Mouse (Mus musculus) gastrocnemius, postnatal 4 days (tissue): ENCODE measurements around the gene Ttc28. TPM values are rescaled to one million over a fixed set of nuclear protein-coding genes. Genes with fewer than 3 reads are reported as not detected.

ENCODE experiments used
- DNase-seq, 2 experiments: peaks; one replicate each; pipeline ENCODE4 v3.0.0; 2021 to 2022; ENCODE audit warnings: low spot score in 2 of 2, mixed read lengths in 2 of 2
- total RNA-seq, 2 experiments: library from RNA; stranded (reverse); gene quantifications; 2 replicates each; pipeline ENCODE4 v1.2.3; 2021

The Ttc28 gene
- total RNA-seq, 2 experiments from 2014 or later: 27.1 to 33.1 TPM

- DNase-seq: no peak
These were observed 280.2 kb downstream of the Ttc28 start for GRCm38 (mm10) chr5:111159628-111160321.

DNA sequence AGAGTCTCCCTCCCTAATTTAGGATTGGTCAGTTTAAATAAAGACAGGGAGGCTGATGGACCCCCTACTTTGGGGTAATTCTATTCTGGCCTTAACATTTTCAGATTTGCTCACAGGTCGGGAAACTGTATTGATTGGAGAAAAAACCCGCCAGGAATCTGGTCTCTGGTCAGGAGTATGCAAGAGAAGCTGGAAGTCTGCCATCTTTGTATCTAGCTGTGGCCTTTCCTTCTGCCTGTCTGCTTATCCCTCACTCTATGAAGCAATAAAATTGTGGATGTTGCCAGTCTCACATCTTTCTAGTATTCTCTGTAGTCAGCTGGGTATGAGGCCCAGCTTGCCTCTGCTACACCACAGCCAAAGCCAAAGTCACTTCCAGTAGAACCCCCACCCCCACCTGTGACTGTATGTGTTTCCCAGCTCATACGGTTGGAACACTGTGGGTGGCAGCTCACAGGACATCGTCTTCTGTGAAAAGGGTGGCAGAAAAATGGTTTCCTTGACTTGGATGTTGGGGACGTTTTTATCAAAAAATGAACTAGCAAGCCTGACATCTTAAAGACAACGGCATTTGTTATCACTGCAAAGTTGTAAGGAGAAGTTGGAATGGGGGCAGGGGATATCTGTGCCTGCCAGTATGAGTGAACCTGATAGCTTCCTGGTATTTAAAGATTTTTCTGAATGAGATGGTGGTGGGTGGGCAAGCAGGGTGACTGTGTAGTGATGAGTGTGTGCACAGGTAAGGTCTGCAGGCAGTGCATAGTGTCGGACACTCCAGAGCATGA is 281.7 kb downstream of the Ttc28 start:
- no peak for DNase-seq

DNA sequence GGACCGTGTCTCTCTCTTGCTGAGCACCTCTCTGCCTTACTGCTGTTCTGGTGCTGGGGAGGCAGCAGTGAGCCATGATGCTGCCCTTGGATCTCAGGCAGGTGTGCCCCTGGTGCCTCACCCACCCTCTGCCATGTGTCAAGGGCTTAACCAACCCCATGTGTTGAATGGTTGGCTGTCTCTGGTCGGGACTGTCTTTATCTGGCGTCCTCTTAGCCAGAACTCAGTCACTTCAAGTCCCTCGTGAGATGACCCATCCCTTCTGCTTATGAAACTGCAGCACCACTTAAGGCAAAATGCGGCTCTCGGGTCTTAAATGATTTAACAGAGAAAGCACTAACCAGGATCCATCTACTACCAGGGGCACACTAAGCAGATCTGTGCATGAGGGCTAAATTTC is 283.3 kb downstream of the Ttc28 start:
- no peak for DNase-seq

DNA sequence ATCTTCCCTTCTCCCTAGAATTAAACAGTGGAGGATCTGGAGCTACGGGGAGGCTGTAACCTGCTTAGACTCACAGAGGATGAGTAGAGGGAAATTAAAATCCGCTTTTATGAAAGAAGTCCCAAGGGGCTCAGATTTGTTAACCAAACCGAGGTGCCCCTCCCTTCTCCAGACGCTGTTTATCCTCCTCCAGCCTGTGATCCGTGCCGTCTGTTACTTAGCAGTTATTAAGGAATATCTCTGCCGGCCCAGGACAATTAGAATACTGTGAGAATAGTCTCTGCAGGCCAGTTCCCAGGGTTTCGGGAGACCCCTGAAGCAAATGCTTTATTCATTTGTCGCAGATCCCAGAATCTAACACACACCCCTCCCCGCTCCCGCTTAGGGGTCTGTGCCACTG is 283.8 kb downstream of the Ttc28 start:
- DNase-seq: no peak

DNA sequence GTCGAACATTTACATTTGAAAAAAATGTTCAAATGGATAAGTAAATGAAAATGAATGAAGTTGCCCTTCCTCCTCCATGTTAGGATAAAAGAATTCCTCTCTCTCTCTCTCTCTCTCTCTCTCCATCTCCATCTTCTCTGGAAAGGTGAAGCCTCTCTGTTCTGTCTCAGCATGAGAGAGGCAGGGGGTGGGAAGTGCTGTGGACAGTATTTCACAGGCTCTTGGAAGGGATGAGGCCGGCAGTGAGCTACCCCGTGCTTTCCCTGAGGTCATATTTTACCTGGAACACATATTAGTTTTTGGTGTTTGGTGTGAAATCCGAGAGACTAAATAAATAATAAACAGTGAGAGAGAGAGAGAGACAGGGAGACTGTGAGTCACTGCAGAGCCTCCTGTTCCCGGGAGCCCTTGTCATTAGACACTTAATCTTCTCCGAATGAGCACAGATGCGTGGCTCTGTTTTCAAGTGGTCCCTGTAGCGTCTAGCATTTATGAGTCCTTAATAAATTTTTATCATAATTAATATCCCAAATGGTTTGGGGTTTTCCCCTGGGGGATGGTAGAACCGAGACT is 284.8 kb downstream of the Ttc28 start:
- DNase-seq: no peak

DNA sequence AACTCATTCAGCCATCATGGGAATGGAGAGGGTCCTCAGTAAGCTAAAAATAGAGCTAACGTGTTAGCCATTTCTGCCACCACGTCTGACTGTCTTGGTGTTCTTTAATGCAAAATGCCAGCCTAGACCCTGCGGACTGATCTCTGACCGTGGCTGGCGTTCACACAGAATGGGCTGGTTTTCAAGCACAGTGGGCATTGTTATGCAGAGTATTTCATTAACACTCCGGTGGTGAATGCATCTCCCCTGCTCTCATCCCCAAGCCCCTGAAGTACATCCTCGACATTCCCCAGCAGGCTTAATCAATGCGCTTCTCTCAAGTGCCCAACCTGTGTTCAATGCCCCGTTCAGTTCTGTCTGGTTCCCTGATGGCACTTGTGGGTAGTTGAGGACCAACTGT is 290.8 kb downstream of the Ttc28 start:
- DNase-seq: no peak

- DNase-seq: no peak
These were observed 295.8 kb downstream of the Ttc28 start for GRCm38 (mm10) chr5:111175410-111175809.

- no peak for DNase-seq
These were observed 296.2 kb downstream of the Ttc28 start for GRCm38 (mm10) chr5:111175842-111176241.

- DNase-seq: no peak
These were observed 296.8 kb downstream of the Ttc28 start for GRCm38 (mm10) chr5:111176441-111176840.

- DNase-seq: peak in 1 of 2 experiments; percentile 41
These were observed 298.9 kb downstream of the Ttc28 start for GRCm38 (mm10) chr5:111178324-111179076.

DNA sequence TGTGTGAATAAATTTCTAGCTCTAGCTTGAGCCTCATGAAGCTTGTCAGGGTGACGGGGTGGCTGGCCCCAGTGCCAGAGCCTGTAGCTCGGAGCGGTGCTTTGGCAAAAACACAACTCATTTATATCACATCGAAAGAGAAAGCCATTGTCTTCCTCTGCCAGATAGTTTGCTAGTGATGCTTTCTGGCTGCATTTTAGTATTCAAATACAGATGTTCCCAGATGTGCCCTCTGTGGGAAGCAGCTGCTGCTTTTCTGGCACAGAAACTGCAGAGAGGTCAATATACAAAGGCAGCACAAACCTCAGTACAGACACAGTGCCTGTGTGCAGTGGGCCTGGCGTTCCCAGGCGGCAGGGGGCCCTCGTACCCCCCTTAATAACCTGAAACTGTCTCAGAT is 300.0 kb downstream of the Ttc28 start:
- DNase-seq: no peak

GRCm38 (mm10) chr5:111180091-111181053 is 300.8 kb downstream of the Ttc28 start:
- no peak for DNase-seq

DNA sequence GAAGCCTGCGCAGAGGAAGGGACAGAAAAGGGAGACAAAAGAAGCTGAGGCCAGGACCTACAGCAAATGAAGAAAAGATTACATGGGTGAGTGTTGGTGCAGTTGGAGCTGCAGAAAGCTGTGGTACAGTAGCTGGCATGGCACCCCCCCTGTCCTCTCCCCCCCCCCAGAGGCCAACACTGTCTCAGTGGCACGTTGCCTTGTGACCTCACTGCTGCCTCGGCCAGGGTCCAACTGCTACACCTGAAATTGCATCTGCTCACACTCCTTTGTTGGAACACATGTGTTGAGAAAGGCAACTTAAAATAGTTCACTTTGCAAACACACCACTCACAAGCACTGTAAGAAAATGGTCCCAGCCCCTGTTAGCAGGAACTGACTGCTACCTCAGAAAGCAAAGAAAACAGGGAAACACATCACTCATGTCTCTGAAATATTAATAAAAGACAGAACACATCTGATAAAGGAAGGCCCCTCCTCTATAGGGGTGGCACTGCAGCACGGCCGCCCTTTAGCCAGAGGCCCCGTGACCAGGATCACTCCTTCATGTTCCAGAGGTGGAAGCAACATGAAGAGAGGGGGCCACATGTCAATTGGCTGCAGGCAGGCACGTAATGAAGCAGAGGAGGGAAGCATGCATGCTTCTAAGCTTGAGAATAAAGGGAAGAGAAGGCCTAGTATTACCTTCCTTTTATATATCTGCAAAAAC is 301.8 kb downstream of the Ttc28 start:
- no peak for DNase-seq

GRCm38 (mm10) chr5:111186600-111186999 is 307.0 kb downstream of the Ttc28 start:
- no peak for DNase-seq

DNA sequence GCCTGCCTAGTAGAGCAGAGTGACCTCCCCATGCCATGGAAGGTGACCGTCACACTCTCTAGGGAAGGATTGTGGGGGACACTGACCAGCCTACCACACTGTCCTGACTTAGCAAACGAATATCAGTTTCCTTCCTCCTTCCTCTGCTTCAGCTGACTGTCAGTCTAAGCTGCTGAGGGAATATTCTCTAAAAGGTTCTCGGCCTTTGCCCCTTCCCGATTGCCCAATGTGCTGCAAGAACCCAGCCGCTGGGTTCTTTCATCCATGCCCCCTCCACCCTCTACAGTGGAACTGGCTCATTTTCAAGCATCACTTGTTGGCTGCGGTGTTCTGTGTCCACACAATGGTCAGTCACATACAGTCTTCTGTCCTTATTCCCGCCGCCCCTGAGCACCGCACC is 312.4 kb downstream of the Ttc28 start:
- no peak for DNase-seq

GRCm38 (mm10) chr5:111194829-111195228 is 315.2 kb downstream of the Ttc28 start:
- DNase-seq: no peak

- no peak for DNase-seq
These were observed 316.2 kb downstream of the Ttc28 start for GRCm38 (mm10) chr5:111195488-111196485.

- DNase-seq: no peak
These were observed 318.1 kb downstream of the Ttc28 start for GRCm38 (mm10) chr5:111197727-111198126.
